Mouse (Mus musculus) urinary bladder, postnatal 0 days (tissue): ENCODE results near the gene Vmn1r7. TPM values are rescaled to one million over a fixed set of nuclear protein-coding genes. Genes with fewer than 3 reads are reported as not detected.

Experiments used
- polyA plus RNA-seq: library from polyadenylated mRNA; unstranded; fragments of >200 nt; fragmentation: Nextera tagmentation; extraction: Ambion mirVana; gene quantifications from 2 replicates; pipeline ENCODE4 v1.2.1, GENCODE M21; 2015

Gene Vmn1r7
- not detected in 2 replicates for polyA plus RNA-seq

GRCm38 (mm10) chr6:57025224-57025623, at the start of gene Vmn1r7:
TSS of gene Vmn1r7 (minus strand) at chr6:57025324.

GRCm38 (mm10) chr6:57066487-57066886, 41.4 kb upstream of the Vmn1r7 start, which contains the start of gene Vmn1r9:
TSS of gene Vmn1r9 (plus strand) at chr6:57066787.

GRCm38 (mm10) chr6:57031984-57032383, 6.9 kb upstream of the Vmn1r7 start, which contains the start of gene Vmn1r8:
TSS of gene Vmn1r8 (plus strand) at chr6:57032284.

GRCm38 (mm10) chr6:56996943-56997342, 28.2 kb downstream of the Vmn1r7 start, which contains the start of gene Vmn1r6:
TSS of gene Vmn1r6 (plus strand) at chr6:56997243.

Other genes starting within 250 kb of the Vmn1r7 start
- gene Kbtbd2, start 227.5 kb downstream of the Vmn1r7 start, polyA plus RNA-seq = 12.1 and 13.6 TPM in 2 replicates
- 120 and 136 TPM in 2 replicates for gene Fkbp9, start 193.3 kb downstream of the Vmn1r7 start, polyA plus RNA-seq
- gene Nt5c3, start 101.4 kb downstream of the Vmn1r7 start, polyA plus RNA-seq = 39.8 and 41.6 TPM in 2 replicates
- 0.13 and 0.22 TPM in 2 replicates for gene Vmn1r4, start 101.3 kb downstream of the Vmn1r7 start, polyA plus RNA-seq
- not detected in 2 replicates for gene Vmn1r5, start 55.1 kb downstream of the Vmn1r7 start, polyA plus RNA-seq
- not detected in 2 replicates for gene Vmn1r6, start 28.1 kb downstream of the Vmn1r7 start, polyA plus RNA-seq
- not detected in 2 replicates for gene Vmn1r8, start 7.0 kb upstream of the Vmn1r7 start, polyA plus RNA-seq
- gene Vmn1r9, start 41.5 kb upstream of the Vmn1r7 start, polyA plus RNA-seq = not detected in 2 replicates
- gene Vmn1r10, start 84.1 kb upstream of the Vmn1r7 start, polyA plus RNA-seq = not detected in 2 replicates
- gene Vmn1r11, start 108.1 kb upstream of the Vmn1r7 start, polyA plus RNA-seq = not detected in 2 replicates
- gene Vmn1r12, start 131.6 kb upstream of the Vmn1r7 start, polyA plus RNA-seq = not detected in 2 replicates
- not detected in 2 replicates for gene Vmn1r13, start 178.0 kb upstream of the Vmn1r7 start, polyA plus RNA-seq
- gene Vmn1r14, start 206.4 kb upstream of the Vmn1r7 start, polyA plus RNA-seq = not detected in 2 replicates
- not detected in 2 replicates for gene Vmn1r15, start 232.6 kb upstream of the Vmn1r7 start, polyA plus RNA-seq